Mouse (Mus musculus): ENCODE measurements around the gene Serhl. TPM values are rescaled to one million over a fixed set of nuclear protein-coding genes. Genes with fewer than 3 reads are reported as not detected.
A peak's percentile ranks its signal among the peaks of the same experiment; 100 is the strongest.

Serhl gene
- polyA plus RNA-seq, 1 experiment from 2014 or later, result 83.5 TPM

GRCm38 (mm10) chr15:83148801-83149195 lies 59.5 kb downstream of the Serhl start:
- TF ChIP-seq CTCF (IDR thresholded peaks at IDR 0.05; ENCODE audit: low read depth), result no peak
- peak; percentile 77 for ATAC-seq (replicated peaks; ENCODE audit: low FRiP score, low read depth)
- Histone ChIP-seq H3K4me1 (replicated peaks; ENCODE audit: insufficient read depth, low read length) (peaks cover 2% of the 10 kb centered on the region; the same call in 1 of the 2 replicates), H3K27me3 (ENCODE audit: insufficient read depth, low read length) (no peaks in the 10 kb centered on the region), H3K9ac (ENCODE audit: low read depth, low read length) (peak overlapping the region; percentile 83), H3K4me3 (replicated peaks; ENCODE audit: low read depth, low read length) (peak overlapping the region; percentile 90), H3K27ac (peak overlapping the region; percentile 95), H3K4me2 (ENCODE audit: low read length) (peak overlapping the region; percentile 72), H3K9me3 (replicated peaks; ENCODE audit: low read length) (no peaks in the 10 kb centered on the region), H3K36me3 (ENCODE audit: insufficient read depth, low read length) (peaks cover 13% of the 10 kb centered on the region; the same call in 1 of the 2 replicates)
- WGBS, result 0% methylated on average over 34 of the region's 41 CpGs
- DNase-seq (ENCODE audit: low spot score), result peak; percentile 84

- peak within 1 kb of the TSS; percentile 90 for H3K4me3 ChIP-seq (replicated peaks; ENCODE audit: low read depth, low read length)
- no peaks in the 10 kb centered on the region for H3K27me3 ChIP-seq (ENCODE audit: insufficient read depth, low read length)
- DNase-seq (ENCODE audit: low spot score), result peak; percentile 99
- peaks cover 16% of the 10 kb centered on the region; the same call in 1 of the 2 replicates for H3K36me3 ChIP-seq (ENCODE audit: insufficient read depth, low read length)
- no peak for TF ChIP-seq CTCF (IDR thresholded peaks at IDR 0.05; ENCODE audit: low read depth)
- H3K9ac ChIP-seq (ENCODE audit: low read depth, low read length), result peak within 1 kb of the TSS; percentile 83
- no peaks in the 10 kb centered on the region for H3K9me3 ChIP-seq (replicated peaks; ENCODE audit: low read length)
- ATAC-seq (replicated peaks; ENCODE audit: low FRiP score, low read depth), result peak; percentile 92
- peak within 1 kb of the TSS; percentile 95 for H3K27ac ChIP-seq
- peaks cover 2% of the 10 kb centered on the region; the same call in 1 of the 2 replicates for H3K4me1 ChIP-seq (replicated peaks; ENCODE audit: insufficient read depth, low read length)
- under 1% methylated on average over 56 of the region's 56 CpGs for WGBS
- H3K4me2 ChIP-seq (ENCODE audit: low read length), result peak within 1 kb of the TSS; percentile 72
Measured at GRCm38 (mm10) chr15:83149196-83150072, 60.1 kb downstream of the Serhl start, which contains the start of gene Poldip3. Gene Poldip3 (minus strand): TSS chr15:83149384.

GRCm38 (mm10) chr15:83150073-83150442 lies 60.8 kb downstream of the Serhl start:
- WGBS, result 29% methylated on average over 3 of the region's 3 CpGs

GRCm38 (mm10) chr15:83150694-83151093 lies 61.4 kb downstream of the Serhl start:
- WGBS, result 76% methylated on average over 4 of the region's 4 CpGs
- H3K36me3 ChIP-seq (ENCODE audit: insufficient read depth, low read length), result peaks cover 16% of the 10 kb centered on the region; the same call in 1 of the 2 replicates
- DNase-seq (ENCODE audit: low spot score) (no peak), ATAC-seq (replicated peaks; ENCODE audit: low FRiP score, low read depth) (no peak)
- no peak overlapping the region for H3K27ac ChIP-seq
- no peak overlapping the region for H3K9ac ChIP-seq (ENCODE audit: low read depth, low read length)
- H3K4me2 ChIP-seq (ENCODE audit: low read length), result no peak overlapping the region
- peaks cover 2% of the 10 kb centered on the region; the same call in 1 of the 2 replicates for H3K4me1 ChIP-seq (replicated peaks; ENCODE audit: insufficient read depth, low read length)
- TF ChIP-seq CTCF (IDR thresholded peaks at IDR 0.05; ENCODE audit: low read depth), result no peak
- H3K4me3 ChIP-seq (replicated peaks; ENCODE audit: low read depth, low read length), result no peak overlapping the region
- no peaks in the 10 kb centered on the region for H3K27me3 ChIP-seq (ENCODE audit: insufficient read depth, low read length)
- H3K9me3 ChIP-seq (replicated peaks; ENCODE audit: low read length), result no peaks in the 10 kb centered on the region

More at GRCm38 (mm10) chr15:83150073-83150442, 60.8 kb downstream of the Serhl start:
- no peaks in the 10 kb centered on the region for H3K9me3 ChIP-seq (replicated peaks; ENCODE audit: low read length)
- H3K9ac ChIP-seq (ENCODE audit: low read depth, low read length), result peak overlapping the region; percentile 83; the same call in 1 of the 2 replicates
- H3K27me3 ChIP-seq (ENCODE audit: insufficient read depth, low read length), result no peaks in the 10 kb centered on the region
- H3K4me1 ChIP-seq (replicated peaks; ENCODE audit: insufficient read depth, low read length), result peaks cover 2% of the 10 kb centered on the region; the same call in 1 of the 2 replicates
- no peak for TF ChIP-seq CTCF (IDR thresholded peaks at IDR 0.05; ENCODE audit: low read depth)
- peaks cover 16% of the 10 kb centered on the region; the same call in 1 of the 2 replicates for H3K36me3 ChIP-seq (ENCODE audit: insufficient read depth, low read length)
- H3K4me3 ChIP-seq (replicated peaks; ENCODE audit: low read depth, low read length), result peak overlapping the region; percentile 90; the same call in 1 of the 2 replicates
- ATAC-seq (replicated peaks; ENCODE audit: low FRiP score, low read depth) (no peak), DNase-seq (ENCODE audit: low spot score) (no peak)
- H3K27ac ChIP-seq, result peak overlapping the region; percentile 95
- peak overlapping the region; percentile 50 for H3K4me2 ChIP-seq (ENCODE audit: low read length)

- ATAC-seq (replicated peaks; ENCODE audit: low FRiP score, low read depth) (no peak), DNase-seq (ENCODE audit: low spot score) (no peak)
- Histone ChIP-seq H3K4me1 (replicated peaks; ENCODE audit: insufficient read depth, low read length) (no peaks in the 10 kb centered on the region), H3K36me3 (ENCODE audit: insufficient read depth, low read length) (peaks cover 24% of the 10 kb centered on the region; the same call in 1 of the 2 replicates), H3K4me3 (replicated peaks; ENCODE audit: low read depth, low read length) (no peak overlapping the region), H3K9me3 (replicated peaks; ENCODE audit: low read length) (no peaks in the 10 kb centered on the region), H3K27ac (no peak overlapping the region), H3K9ac (ENCODE audit: low read depth, low read length) (no peak overlapping the region), H3K27me3 (ENCODE audit: insufficient read depth, low read length) (no peaks in the 10 kb centered on the region), H3K4me2 (ENCODE audit: low read length) (no peak overlapping the region)
- 90% methylated on average over 7 of the region's 7 CpGs for WGBS
- TF ChIP-seq CTCF (IDR thresholded peaks at IDR 0.05; ENCODE audit: low read depth), result no peak
Measured at GRCm38 (mm10) chr15:83154309-83154708, 65.0 kb downstream of the Serhl start.

- ATAC-seq (replicated peaks; ENCODE audit: low FRiP score, low read depth) (no peak), DNase-seq (ENCODE audit: low spot score) (no peak)
- 64% methylated on average over 6 of the region's 6 CpGs for WGBS
- Histone ChIP-seq H3K9ac (ENCODE audit: low read depth, low read length) (no peak overlapping the region), H3K27me3 (ENCODE audit: insufficient read depth, low read length) (no peaks in the 10 kb centered on the region), H3K27ac (no peak overlapping the region), H3K4me3 (replicated peaks; ENCODE audit: low read depth, low read length) (no peak overlapping the region), H3K9me3 (replicated peaks; ENCODE audit: low read length) (no peaks in the 10 kb centered on the region), H3K4me2 (ENCODE audit: low read length) (no peak overlapping the region), H3K36me3 (ENCODE audit: insufficient read depth, low read length) (peaks cover 33% of the 10 kb centered on the region), H3K4me1 (replicated peaks; ENCODE audit: insufficient read depth, low read length) (no peaks in the 10 kb centered on the region)
- no peak for TF ChIP-seq CTCF (IDR thresholded peaks at IDR 0.05; ENCODE audit: low read depth)
Measured at GRCm38 (mm10) chr15:83155672-83156419, 66.5 kb downstream of the Serhl start.
